Mouse (Mus musculus) embryonic facial prominence, embryonic 12.5 days (tissue): ENCODE results near the gene Gm13212. TPM values are rescaled to one million over a fixed set of nuclear protein-coding genes. Genes with fewer than 3 reads are reported as not detected.
"Not testable (repeated sequence)": the region's sequence is repeated elsewhere in the genome, so short reads cannot be mapped to it uniquely, and the experiment has no call there.

ENCODE experiments used
- ATAC-seq: fragments of 200-750 bp; cut with Nextera tagmentation; 2 replicates; pipeline ENCODE4 v1.8.0; 2017; ENCODE audit not compliant: insufficient number of reproducible peaks, insufficient read depth, low FRiP score, low TSS enrichment
- H3K27ac ChIP-seq: fragments of 300-500 bp; sonication (generic); 2 replicates; pipeline ENCODE4 v1.5.1; 2016; ENCODE audit warnings: mild to moderate bottlenecking
- H3K27me3 ChIP-seq: fragments of 300-500 bp; sonication (generic); 2 replicates; pipeline ENCODE4 v1.6.1; 2016; ENCODE audit warnings: mild to moderate bottlenecking, moderate library complexity
- H3K36me3 ChIP-seq: fragments of 300-500 bp; sonication (generic); 2 replicates; pipeline ENCODE4 v1.6.1; 2016; ENCODE audit warnings: mild to moderate bottlenecking
- H3K4me1 ChIP-seq: fragments of 300-500 bp; sonication (generic); 2 replicates; pipeline ENCODE4 v1.6.1; 2016
- H3K4me2 ChIP-seq: fragments of 300-500 bp; sonication (generic); replicated peaks from 2 replicates; pipeline ENCODE4 v1.6.1; 2016; ENCODE audit warnings: mild to moderate bottlenecking, moderate library complexity
- H3K4me3 ChIP-seq: fragments of 300-500 bp; sonication (generic); 2 replicates; pipeline ENCODE4 v1.5.1; 2016; ENCODE audit warnings: mild to moderate bottlenecking
- H3K9ac ChIP-seq: fragments of 300-500 bp; sonication (generic); 2 replicates; pipeline ENCODE4 v1.6.1; 2016; ENCODE audit warnings: mild to moderate bottlenecking, moderate library complexity
- H3K9me3 ChIP-seq: fragments of 300-500 bp; sonication (generic); 2 replicates; pipeline ENCODE4 v1.6.1; 2016; ENCODE audit warnings: mild to moderate bottlenecking, moderate library complexity
- WGBS: fragments of 180-500 bp; shearing (Covaris S2); methylation state at CpG from one replicate; pipeline ENCODE4 v1.1.7; 2016; 5-methylcytosine and 5-hydroxymethylcytosine counted together
- polyA plus RNA-seq: library from polyadenylated mRNA; unstranded; fragments of >200 nt; fragmentation: Nextera tagmentation; extraction: Ambion mirVana; gene quantifications from 2 replicates; pipeline ENCODE4 v1.2.1, GENCODE M21; 2016

Gene Gm13212
- polyA plus RNA-seq, 1 experiment from 2014 or later: 1.1 TPM

GRCm38 (mm10) chr4:145594183-145594582 is 9.2 kb downstream of the Gm13212 start:
- not testable (repeated sequence) for H3K4me2 ChIP-seq, H3K4me1 ChIP-seq, H3K4me3 ChIP-seq, ATAC-seq, H3K27ac ChIP-seq, H3K9me3 ChIP-seq, H3K27me3 ChIP-seq, H3K36me3 ChIP-seq, H3K9ac ChIP-seq
- WGBS: 78% methylated on average over 1 of the region's 1 CpGs

- not testable (repeated sequence) for ATAC-seq, H3K4me3 ChIP-seq, H3K4me1 ChIP-seq, H3K9ac ChIP-seq, H3K9me3 ChIP-seq, H3K4me2 ChIP-seq, H3K27ac ChIP-seq, H3K36me3 ChIP-seq, H3K27me3 ChIP-seq
- WGBS: 72% methylated on average over 4 of the region's 4 CpGs
Measured at GRCm38 (mm10) chr4:145594798-145595197, 9.8 kb downstream of the Gm13212 start.

GRCm38 (mm10) chr4:145640416-145641185 is 55.6 kb downstream of the Gm13212 start:
- not testable (repeated sequence) for H3K27me3 ChIP-seq, H3K4me3 ChIP-seq, ATAC-seq, H3K27ac ChIP-seq, H3K36me3 ChIP-seq, H3K4me1 ChIP-seq, H3K9ac ChIP-seq, H3K9me3 ChIP-seq
- 0 out of 2 replicates have a peak overlapping the region, but pooled peaks have one; percentile 3 for H3K4me2 ChIP-seq
- 23% methylated on average over 77 of the region's 83 CpGs for WGBS

GRCm38 (mm10) chr4:145670385-145670784 is 85.4 kb downstream of the Gm13212 start, which contains the start of gene Zfp980:
TSS of gene Zfp980 (plus strand) at chr4:145670685.
- not testable (repeated sequence) for H3K4me3 ChIP-seq, ATAC-seq, H3K27me3 ChIP-seq, H3K4me1 ChIP-seq, H3K9me3 ChIP-seq, H3K36me3 ChIP-seq, H3K27ac ChIP-seq, H3K4me2 ChIP-seq, H3K9ac ChIP-seq
- 78% methylated on average over 3 of the region's 3 CpGs for WGBS

GRCm38 (mm10) chr4:145674286-145674780 is 89.4 kb downstream of the Gm13212 start:
- not testable (repeated sequence) for H3K9me3 ChIP-seq, H3K4me1 ChIP-seq, ATAC-seq, H3K4me2 ChIP-seq, H3K36me3 ChIP-seq, H3K27me3 ChIP-seq, H3K9ac ChIP-seq, H3K4me3 ChIP-seq, H3K27ac ChIP-seq
- WGBS: 64% methylated on average over 2 of the region's 2 CpGs

Other genes with a start within 250 kb of the Gm13212 start
- 0.06 TPM in 1 of 2 replicates, not detected in the other for gene Zfp990, start 74.4 kb upstream of the Gm13212 start, polyA plus RNA-seq
- gene Zfp980, start 85.5 kb downstream of the Gm13212 start, polyA plus RNA-seq: not detected in 2 replicates